Mouse (Mus musculus) stomach, postnatal 0 days (tissue): Measurements from ENCODE around the gene Gfod2. TPM values are rescaled to one million over a fixed set of nuclear protein-coding genes. Genes with fewer than 3 reads are reported as not detected.

Source experiments
- ATAC-seq: fragments of 200-750 bp; cut with Nextera tagmentation; 2 replicates; pipeline ENCODE4 v1.8.0; 2017; ENCODE audit not compliant: low FRiP score, low TSS enrichment
- DNase-seq: peaks from one replicate; pipeline ENCODE4 v3.0.0-alpha.2; 2016; ENCODE audit warnings: low spot score
- H3K27ac ChIP-seq: fragments of 300-500 bp; sonication (generic); replicated peaks from 2 replicates; pipeline ENCODE4 v1.5.1; 2014; ENCODE audit warnings: mild to moderate bottlenecking, control low read depth
- H3K27me3 ChIP-seq: fragments of 300-500 bp; sonication (generic); 2 replicates; pipeline ENCODE4 v1.6.1; 2014; ENCODE audit warnings: low read length; ENCODE audit not compliant: control insufficient read depth, insufficient read depth
- H3K36me3 ChIP-seq: fragments of 300-500 bp; sonication (generic); 2 replicates; pipeline ENCODE4 v1.6.1; 2014; ENCODE audit warnings: low read length, mixed read lengths; ENCODE audit not compliant: control insufficient read depth, insufficient read depth
- H3K4me1 ChIP-seq: fragments of 300-500 bp; sonication (generic); replicated peaks from 2 replicates; pipeline ENCODE4 v1.6.1; 2014; ENCODE audit warnings: antibody characterized with exemption; ENCODE audit not compliant: control insufficient read depth, insufficient read depth
- H3K4me2 ChIP-seq: fragments of 300-500 bp; sonication (generic); replicated peaks from 2 replicates; pipeline ENCODE4 v1.6.1; 2014; ENCODE audit warnings: low read depth, mild to moderate bottlenecking, control low read depth, moderate library complexity
- H3K4me3 ChIP-seq: fragments of 300-500 bp; sonication (generic); 2 replicates; pipeline ENCODE4 v1.5.1; 2014; ENCODE audit warnings: low read depth, low read length, control low read depth
- H3K9ac ChIP-seq: fragments of 300-500 bp; sonication (generic); 2 replicates; pipeline ENCODE4 v1.6.1; 2014; ENCODE audit warnings: mild to moderate bottlenecking, low read length, control low read depth, mixed read lengths
- H3K9me3 ChIP-seq: fragments of 300-500 bp; sonication (generic); 2 replicates; pipeline ENCODE4 v1.6.1; 2016; ENCODE audit warnings: low read length; ENCODE audit not compliant: control insufficient read depth
- CTCF ChIP-seq: IDR thresholded peaks from 2 replicates; pipeline ENCODE4 v1.5.1; 2016; ENCODE audit warnings: antibody characterized with exemption, low read depth, mild to moderate bottlenecking, moderate library complexity
- EP300 ChIP-seq: optimal IDR thresholded peaks from 2 replicates; pipeline ENCODE3; 2016; ENCODE audit warnings: antibody characterized with exemption
- WGBS: fragments of 180-500 bp; shearing (Covaris S2); extraction: QIAGEN DNeasy Blood & Tissue Kit; methylation state at CpG from one replicate; pipeline ENCODE4 v1.1.7; 2014; 5-methylcytosine and 5-hydroxymethylcytosine counted together
- polyA plus RNA-seq: library from polyadenylated mRNA; unstranded; fragments of >200 nt; fragmentation: Nextera tagmentation; extraction: Ambion mirVana; gene quantifications from 2 replicates; pipeline ENCODE4 v1.2.1, GENCODE M21; 2015

Gene Gfod2
- polyA plus RNA-seq, 1 experiment from 2014 or later: 14.5 TPM

DNA sequence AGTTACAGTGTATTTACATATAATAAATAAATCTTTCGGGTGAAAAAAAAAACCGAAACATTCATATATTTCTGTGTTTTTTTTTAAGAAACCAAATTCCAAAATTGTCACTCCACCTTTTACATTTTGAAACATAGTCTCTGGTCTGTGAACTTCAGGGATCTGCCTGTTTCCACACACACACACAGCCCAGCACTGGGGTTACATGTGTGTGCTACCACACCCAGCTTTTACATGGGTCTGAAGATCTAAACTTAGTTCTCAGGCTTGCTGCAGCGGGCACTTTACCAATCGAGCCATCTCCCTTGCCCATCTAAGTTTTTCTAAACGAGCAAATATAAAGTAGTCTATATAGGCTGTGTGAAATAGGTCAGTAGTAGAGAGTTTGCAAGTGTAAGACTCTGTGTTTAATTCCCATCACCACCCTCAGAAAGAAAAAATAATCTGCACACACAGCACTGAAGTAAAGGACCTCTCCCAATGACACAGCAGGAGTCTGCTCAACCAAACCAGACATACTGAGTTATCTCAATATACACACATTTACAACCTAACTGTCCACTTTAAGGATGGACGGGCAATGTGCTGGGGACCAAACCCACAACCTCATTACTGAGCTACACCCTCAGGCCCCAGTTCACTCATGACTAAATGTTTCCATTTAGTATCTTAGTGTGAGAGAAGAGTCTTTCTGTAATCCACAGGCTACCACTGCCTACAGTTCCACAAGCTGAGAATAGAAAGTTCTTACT, 42.9 kb upstream of the Gfod2 start:
- TF ChIP-seq EP300: no peak
- TF ChIP-seq CTCF: no peak
- Histone ChIP-seq H3K27ac (no peak overlapping the region), H3K27me3 (no peaks in the 10 kb centered on the region), H3K4me2 (no peak overlapping the region), H3K4me1 (0 out of 2 replicates have a peak, but pooled peaks cover 3% of the 10 kb centered on the region), H3K4me3 (no peak overlapping the region), H3K36me3 (no peaks in the 10 kb centered on the region), H3K9ac (no peak overlapping the region), H3K9me3 (no peaks in the 10 kb centered on the region)
- no peak for ATAC-seq
- WGBS: 81% methylated on average over 6 of the region's 6 CpGs
- no peak for DNase-seq

DNA sequence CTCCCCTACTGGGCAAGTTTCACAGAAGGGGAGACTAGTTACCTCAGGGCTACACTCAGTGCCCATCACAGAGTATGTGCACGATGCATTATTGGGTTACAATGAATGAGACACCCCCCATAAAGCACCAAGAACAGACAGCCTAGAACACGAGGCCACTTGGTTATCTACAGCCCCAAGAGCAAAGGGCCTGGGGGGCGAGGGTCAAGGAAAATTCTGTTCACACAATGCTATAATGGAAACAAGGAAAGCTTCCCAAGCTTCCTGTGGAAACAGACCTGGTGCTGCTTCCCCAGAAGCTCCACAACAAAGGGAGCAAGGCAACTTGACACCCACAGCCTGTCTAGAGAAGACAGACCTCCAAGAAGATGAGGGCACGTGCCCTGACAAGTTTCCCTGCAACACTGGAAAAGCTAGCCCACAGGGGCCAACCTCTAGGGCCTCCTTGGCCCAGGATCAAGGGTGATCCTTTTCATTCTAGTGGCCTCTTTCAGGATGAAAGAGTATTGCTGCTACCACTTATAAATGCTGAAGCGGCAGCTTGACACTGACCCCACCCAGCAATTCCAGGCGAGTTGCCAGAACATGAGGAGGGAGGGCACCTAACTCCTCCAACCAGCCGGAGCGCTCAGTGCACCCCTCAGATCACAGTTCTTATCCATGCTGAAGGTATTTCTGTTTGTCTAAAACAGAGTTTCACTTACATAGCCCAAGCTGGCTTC, 40.8 kb upstream of the Gfod2 start:
- Histone ChIP-seq H3K36me3 (no peaks in the 10 kb centered on the region), H3K4me2 (no peak overlapping the region), H3K4me1 (0 out of 2 replicates have a peak, but pooled peaks cover 3% of the 10 kb centered on the region), H3K4me3 (no peak overlapping the region), H3K27me3 (no peaks in the 10 kb centered on the region), H3K9ac (no peak overlapping the region), H3K9me3 (no peaks in the 10 kb centered on the region), H3K27ac (peak overlapping the region; percentile 78)
- peak; percentile 81 for ATAC-seq
- 27% methylated on average over 8 of the region's 8 CpGs for WGBS
- peak; percentile 93 for DNase-seq
- TF ChIP-seq EP300: no peak
- no peak for TF ChIP-seq CTCF

DNA sequence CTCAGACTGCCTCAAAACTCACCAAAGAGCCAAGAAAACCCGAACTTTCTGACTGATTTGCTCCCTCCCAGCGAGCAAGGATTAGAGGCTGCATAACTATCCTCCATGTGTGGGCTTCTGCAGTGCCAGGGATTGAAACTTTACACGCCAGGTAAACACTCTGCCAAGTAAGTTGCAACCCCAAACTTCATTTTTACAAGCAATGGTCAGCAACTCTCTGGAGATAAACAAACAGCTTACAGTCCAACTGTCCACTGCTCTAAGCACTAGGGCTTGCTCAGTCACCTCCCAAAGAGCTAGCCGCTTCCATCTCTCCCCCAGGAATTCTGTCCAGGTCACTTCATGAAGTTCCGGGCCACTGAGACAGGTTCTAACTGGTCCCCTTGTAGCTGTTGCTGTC, 39.9 kb upstream of the Gfod2 start:
- ATAC-seq (no peak), DNase-seq (no peak)
- Histone ChIP-seq H3K9me3 (no peaks in the 10 kb centered on the region), H3K9ac (no peak overlapping the region), H3K4me2 (no peak overlapping the region), H3K27me3 (no peaks in the 10 kb centered on the region), H3K4me3 (no peak overlapping the region), H3K27ac (peak overlapping the region; percentile 78; the same call in 1 of the 2 replicates), H3K4me1 (peaks cover 5% of the 10 kb centered on the region; the same call in 1 of the 2 replicates), H3K36me3 (no peaks in the 10 kb centered on the region)
- TF ChIP-seq CTCF (no peak), EP300 (no peak)
- WGBS: 68% methylated on average over 5 of the region's 5 CpGs

DNA sequence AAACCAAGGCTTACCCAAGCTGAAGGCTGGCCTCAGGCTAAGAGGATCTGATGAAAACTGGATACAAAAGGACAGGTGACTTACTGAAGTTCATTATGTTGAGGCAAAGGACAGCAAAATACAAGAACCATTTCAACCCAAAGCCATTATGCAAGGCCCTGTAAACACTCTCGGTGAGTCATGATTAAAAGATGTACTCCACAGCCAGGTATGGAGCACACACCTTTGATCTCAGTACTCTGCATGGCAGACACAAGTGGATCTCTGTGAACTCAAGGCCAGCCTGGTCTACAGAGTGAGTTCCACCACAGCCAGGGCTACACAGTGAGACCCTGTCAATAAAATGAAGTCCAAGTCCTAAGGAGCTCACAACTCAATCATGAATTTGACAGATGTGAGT, 37.3 kb upstream of the Gfod2 start:
- Histone ChIP-seq H3K27ac (peak overlapping the region; percentile 69), H3K4me2 (no peak overlapping the region), H3K9me3 (no peaks in the 10 kb centered on the region), H3K4me1 (peaks cover 6% of the 10 kb centered on the region; the same call in 1 of the 2 replicates), H3K9ac (no peak overlapping the region), H3K4me3 (no peak overlapping the region), H3K36me3 (no peaks in the 10 kb centered on the region), H3K27me3 (no peaks in the 10 kb centered on the region)
- TF ChIP-seq CTCF (no peak), EP300 (no peak)
- 56% methylated on average over 1 of the region's 1 CpGs for WGBS
- no peak for DNase-seq
- peak; percentile 19; the same call in 1 of the 2 replicates for ATAC-seq

DNA sequence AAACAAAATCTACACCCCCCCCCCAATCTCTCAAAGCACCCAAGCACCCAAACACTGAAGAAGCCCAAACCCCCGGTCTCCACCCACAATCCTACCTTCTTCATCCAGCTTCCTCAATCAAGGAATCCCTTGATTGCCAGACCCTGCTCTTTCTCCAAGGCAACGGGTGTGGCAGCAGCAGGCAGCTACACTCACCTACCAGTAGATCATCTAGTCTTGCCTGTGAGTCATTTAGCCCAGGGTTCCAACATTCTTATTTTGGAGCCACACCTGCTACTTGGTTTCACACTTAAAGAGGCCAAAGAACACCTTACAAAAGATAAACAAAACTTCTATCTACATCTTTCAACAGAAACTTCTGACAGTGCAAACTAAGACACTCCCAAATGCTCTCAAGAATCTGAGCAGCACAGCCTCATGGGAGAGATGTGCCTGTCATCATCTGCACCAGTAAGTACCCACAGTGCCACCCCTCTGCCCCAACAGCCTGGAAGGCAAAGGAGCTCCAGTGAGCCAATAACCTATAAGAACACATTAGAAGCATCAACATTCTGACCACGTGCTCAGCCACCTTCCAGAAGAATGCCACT, 35.6 kb upstream of the Gfod2 start:
- 47% methylated on average over 3 of the region's 3 CpGs for WGBS
- H3K27me3 ChIP-seq: no peaks in the 10 kb centered on the region
- peak; percentile 84 for ATAC-seq
- no peak overlapping the region for H3K4me3 ChIP-seq
- H3K9ac ChIP-seq: no peak overlapping the region
- no peaks in the 10 kb centered on the region for H3K9me3 ChIP-seq
- peak overlapping the region; percentile 71 for H3K27ac ChIP-seq
- H3K4me1 ChIP-seq: peaks cover 5% of the 10 kb centered on the region; the same call in 1 of the 2 replicates
- no peaks in the 10 kb centered on the region for H3K36me3 ChIP-seq
- no peak overlapping the region for H3K4me2 ChIP-seq
- TF ChIP-seq EP300 (no peak), CTCF (no peak)
- peak; percentile 54 for DNase-seq

DNA sequence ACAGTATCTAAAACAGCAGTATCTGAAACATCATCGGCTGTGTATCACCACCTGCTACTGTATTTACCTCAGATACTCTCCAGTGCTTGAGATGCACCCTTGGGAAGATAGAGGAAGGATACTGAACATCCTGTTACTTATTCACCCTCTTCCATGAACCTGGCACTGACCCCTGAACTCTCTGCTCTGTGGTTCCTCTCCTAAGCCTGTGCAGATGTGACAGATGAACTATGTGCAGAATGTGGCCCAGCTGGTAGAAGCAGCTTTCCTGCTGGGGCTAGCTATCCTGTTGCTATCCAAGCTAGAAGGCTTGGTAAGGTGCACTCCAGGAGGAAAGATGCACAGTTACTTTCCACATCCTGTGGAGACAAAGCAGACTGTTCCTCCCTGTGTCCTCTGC, 34.9 kb upstream of the Gfod2 start:
- no peak overlapping the region for H3K4me3 ChIP-seq
- no peaks in the 10 kb centered on the region for H3K27me3 ChIP-seq
- H3K4me2 ChIP-seq: no peak overlapping the region
- TF ChIP-seq CTCF: no peak
- TF ChIP-seq EP300: no peak
- no peak overlapping the region for H3K9ac ChIP-seq
- peaks cover 2% of the 10 kb centered on the region; the same call in 1 of the 2 replicates for H3K4me1 ChIP-seq
- H3K9me3 ChIP-seq: no peaks in the 10 kb centered on the region
- ATAC-seq: no peak
- H3K36me3 ChIP-seq: no peaks in the 10 kb centered on the region
- DNase-seq: no peak
- peak overlapping the region; percentile 71 for H3K27ac ChIP-seq
- WGBS: 80% methylated on average over 1 of the region's 1 CpGs
